9 mouse cellular contexts compared by ENCODE assay signal in the genomic region with DNA sequence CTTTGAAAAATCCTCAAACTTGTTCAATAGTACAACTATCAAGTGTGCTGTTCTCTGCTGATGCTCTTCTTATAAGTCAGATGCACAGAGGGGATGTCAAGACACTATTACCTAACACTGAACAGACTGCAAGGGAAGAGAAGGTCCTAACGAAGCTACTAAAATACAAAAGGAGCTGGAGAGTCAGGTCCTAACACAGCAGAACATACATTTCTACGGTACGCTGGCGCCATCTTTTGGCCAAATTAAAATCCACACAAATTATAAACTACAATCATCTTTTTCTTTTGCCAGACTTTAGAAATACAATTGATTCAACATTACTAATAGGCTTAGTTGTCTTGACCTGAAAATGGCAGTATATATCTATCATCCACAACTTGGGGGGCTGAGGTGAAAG. TPM values are rescaled to one million over a fixed set of nuclear protein-coding genes. Genes with fewer than 3 reads are reported as not detected.
DNase-seq lines count a peak whose midpoint lies in the region; ATAC-seq lines count a peak whose summit lies in the region.
"Had no signal": no experiment of that assay in that cellular context is flagged by ENCODE, and none has a peak within 500 bp of the region (broad histone marks: within the 10 kb centered on the region; RNA-seq: fewer than 3 reads in every experiment).

No protein-coding gene starts in this region.

- 3% methylated on average over 4 of the region's 4 CpGs for WGBS in neural tube, embryonic 13.5 days

- no peaks in the 10 kb centered on the region for H3K9me3 ChIP-seq in neural tube, embryonic 13.5 days
- H3K9me3 ChIP-seq: midbrain, embryonic 12.5 days had no signal

- H3K27me3 ChIP-seq in neural tube, embryonic 13.5 days, result no peaks in the 10 kb centered on the region
- H3K27me3 ChIP-seq: midbrain, embryonic 12.5 days had no signal

- peak; percentile 56; the same call in 1 of the 2 replicates for ATAC-seq in neural tube, embryonic 13.5 days (ENCODE audit: low read depth)

- DNase-seq in adrenal gland, adult (ENCODE audit: inconsistent age in 2 of 2, low spot score in 1 of 2), result peak; percentile 28 to 88
- DNase-seq in adrenal gland, postnatal 4 days (ENCODE audit: low spot score in 2 of 2), result no peak
- no peak for DNase-seq in neural tube, embryonic 10.5 days (ENCODE audit: extremely low spot score, low spot score)
- peak; percentile 27 for DNase-seq in cerebellum, adult 9-11 months
- peak; percentile 48 to 76 for DNase-seq in heart, postnatal 14 days
- DNase-seq in left cerebral cortex, postnatal 4 days, result peak; percentile 40
- DNase-seq in retina, postnatal 7 days (ENCODE audit: low read depth, low spot score), result peak; percentile 43

- H3K36me3 ChIP-seq in neural tube, embryonic 13.5 days, result no peaks in the 10 kb centered on the region

- no peak overlapping the region for H3K27ac ChIP-seq in neural tube, embryonic 13.5 days (replicated peaks)
- H3K27ac ChIP-seq: midbrain, embryonic 12.5 days had no signal

- no peak overlapping the region for H3K9ac ChIP-seq in neural tube, embryonic 13.5 days
- H3K9ac ChIP-seq: midbrain, embryonic 12.5 days had no signal

- intact Hi-C loops in heart, postnatal 14 days (cut with DNase I), result loop anchor here (2.0 to 10.0 kb wide), 3 partner anchors 74 to 384 kb away; no protein-coding TSS in a partner anchor
- intact Hi-C loops in left cerebral cortex, postnatal 4 days (cut with DNase I), result loop anchor here (5.0 kb wide), 3 partner anchors 74 to 554 kb away; no protein-coding TSS in a partner anchor

- H3K4me3 ChIP-seq in neural tube, embryonic 13.5 days, result no peak overlapping the region
- H3K4me3 ChIP-seq: midbrain, embryonic 12.5 days had no signal

- H3K4me2 ChIP-seq in neural tube, embryonic 13.5 days, result no peak overlapping the region
- H3K4me2 ChIP-seq: midbrain, embryonic 12.5 days had no signal

- no peaks in the 10 kb centered on the region for H3K4me1 ChIP-seq in neural tube, embryonic 13.5 days (replicated peaks)
- H3K4me1 ChIP-seq: midbrain, embryonic 12.5 days had no signal

RNA-seq across cellular contexts. Expression of a gene that starts 16.4 kb away (rescaled TPM):
- total RNA-seq in adrenal gland, postnatal 4 days (2021), result 1 to 10 TPM; 1.9 to 2.4 TPM
- 7.4 and 7.6 TPM in 2 replicates for polyA plus RNA-seq in neural tube, embryonic 13.5 days (2015; fragmentation: Nextera tagmentation; extraction: Ambion mirVana)
- 1 to 10 TPM; 2.2 to 3.5 TPM for total RNA-seq in heart, postnatal 14 days (2021)
- 10 to 100 TPM; 29.9 to 37.0 TPM for total RNA-seq in left cerebral cortex, postnatal 4 days (2021)

RNA-seq across cellular contexts. Expression of a gene that starts 28.3 kb away (rescaled TPM):
- 10 to 100 TPM; 16.5 to 16.6 TPM for total RNA-seq in adrenal gland, postnatal 4 days (2021)
- 15.6 and 18.2 TPM in 2 replicates for polyA plus RNA-seq in neural tube, embryonic 13.5 days (2015; fragmentation: Nextera tagmentation; extraction: Ambion mirVana)
- total RNA-seq in heart, postnatal 14 days (2021), result 1 to 10 TPM; 7.5 to 8.3 TPM
- 10 to 100 TPM; 19.0 to 22.2 TPM for total RNA-seq in left cerebral cortex, postnatal 4 days (2021)

RNA-seq across cellular contexts. Expression of a gene that starts 29.0 kb away (rescaled TPM):
- 1 to 10 TPM; 8.9 to 9.4 TPM for total RNA-seq in adrenal gland, postnatal 4 days (2021)
- polyA plus RNA-seq in neural tube, embryonic 13.5 days (2015; fragmentation: Nextera tagmentation; extraction: Ambion mirVana), result 4.7 and 5.1 TPM in 2 replicates
- total RNA-seq in heart, postnatal 14 days (2021), result 1 to 10 TPM; 5.0 to 5.2 TPM
- 1 to 10 TPM; 3.7 to 4.6 TPM for total RNA-seq in left cerebral cortex, postnatal 4 days (2021)

Comparison
In these comparisons a context has a peak if more than half of its experiments do, and no peak if none do; other contexts are left out.
1. DNase-seq: peak in adrenal gland, adult (2 of 2), cerebellum, adult 9-11 months (single experiment), heart, postnatal 14 days (2 of 2), left cerebral cortex, postnatal 4 days (single experiment) and retina, postnatal 7 days (single experiment); none in adrenal gland, postnatal 4 days (0 of 2) and neural tube, embryonic 10.5 days (single experiment).
2. RNA of a gene that starts 16.4 kb away (total RNA-seq): 29.9 to 37.0 TPM in left cerebral cortex, postnatal 4 days; 2.2 to 3.5 TPM in heart, postnatal 14 days and 1.9 to 2.4 TPM in adrenal gland, postnatal 4 days; every median in the first group is over 4 times any median in the second.